Mouse (Mus musculus) embryonic fibroblast, embryonic 13.5 days (primary cell): ENCODE data around the gene Arl4c. TPM values are rescaled to one million over a fixed set of nuclear protein-coding genes. Genes with fewer than 3 reads are reported as not detected.

Source experiments
- H3K27ac ChIP-seq: 2 replicates; pipeline ENCODE4 v1.5.1; 2012; ENCODE audit warnings: low read length, control low read depth, inconsistent platforms; ENCODE audit not compliant: insufficient read depth
- H3K4me1 ChIP-seq: 2 replicates; pipeline ENCODE4 v1.6.1; 2011; ENCODE audit warnings: low read length; ENCODE audit not compliant: control insufficient read depth, insufficient read depth
- H3K4me3 ChIP-seq: 2 replicates; pipeline ENCODE4 v1.5.1; 2011; ENCODE audit warnings: mild to moderate bottlenecking, control low read depth, low read length; ENCODE audit not compliant: insufficient read depth
- CTCF ChIP-seq: IDR thresholded peaks from 2 replicates; pipeline ENCODE4 v1.5.1; 2011; ENCODE audit warnings: mild to moderate bottlenecking, control low read depth, low read length, moderate library complexity, borderline replicate concordance; ENCODE audit not compliant: insufficient read depth
- POLR2A ChIP-seq: IDR thresholded peaks from 2 replicates; pipeline ENCODE4 v1.6.1; 2011; ENCODE audit warnings: low read depth, mild to moderate bottlenecking, control low read depth, low read length, moderate library complexity
- polyA plus RNA-seq: library from polyadenylated mRNA; stranded (reverse); fragments of >200 nt; gene quantifications from 2 replicates; pipeline ENCODE4 v1.2.4, GENCODE M21; 2011; ENCODE audit warnings: low read depth; ENCODE audit not compliant: missing spikeins, insufficient read length

Arl4c gene
- polyA plus RNA-seq, 1 experiment: 36.4 TPM

DNA sequence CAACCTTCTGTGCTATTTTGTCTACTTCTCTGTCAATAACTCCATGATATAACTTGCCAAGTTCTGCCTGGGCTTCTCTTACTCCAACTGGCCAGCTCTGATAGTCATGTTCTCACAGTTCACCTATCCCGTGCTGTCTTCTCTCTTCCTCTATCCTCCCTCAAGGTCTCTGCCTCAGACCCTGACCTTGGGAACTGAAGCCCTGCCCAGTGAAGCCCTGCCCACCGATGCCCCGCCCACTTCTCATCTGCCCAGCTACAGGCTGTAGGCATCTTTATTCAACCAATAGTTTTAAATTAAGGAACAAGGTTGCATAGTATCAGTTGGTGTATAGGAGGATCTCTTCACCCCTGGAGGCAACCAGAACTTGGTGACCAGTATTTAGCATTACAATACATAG lies 37.4 kb downstream of the Arl4c start:
- H3K4me3 ChIP-seq: no peak overlapping the region
- H3K27ac ChIP-seq: no peak overlapping the region
- peaks cover 17% of the 10 kb centered on the region for H3K4me1 ChIP-seq
- TF ChIP-seq CTCF (no peak), POLR2A (no peak)

DNA sequence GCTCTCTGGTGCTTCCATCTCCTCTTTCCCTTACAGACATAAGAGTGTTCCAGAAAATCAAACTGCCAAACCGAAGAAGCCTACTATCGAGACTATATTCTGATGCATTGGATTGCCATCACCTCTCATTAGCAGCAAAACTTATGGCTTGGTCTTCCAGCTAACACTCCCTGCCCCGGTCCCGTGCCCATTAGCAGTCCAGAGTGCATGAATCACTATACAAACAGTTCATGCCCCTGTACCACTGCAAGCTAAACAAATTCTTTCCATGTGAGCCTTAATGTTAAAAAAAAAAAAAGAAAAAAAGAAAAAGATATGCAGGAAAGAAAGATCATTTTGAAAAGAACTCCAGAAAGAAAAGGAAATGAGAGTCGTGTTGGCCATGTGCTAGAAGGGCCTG lies 39.3 kb downstream of the Arl4c start:
- TF ChIP-seq CTCF (no peak), POLR2A (no peak)
- peak overlapping the region; percentile 92 for H3K27ac ChIP-seq
- H3K4me3 ChIP-seq: no peak overlapping the region
- H3K4me1 ChIP-seq: peaks cover 10% of the 10 kb centered on the region

DNA sequence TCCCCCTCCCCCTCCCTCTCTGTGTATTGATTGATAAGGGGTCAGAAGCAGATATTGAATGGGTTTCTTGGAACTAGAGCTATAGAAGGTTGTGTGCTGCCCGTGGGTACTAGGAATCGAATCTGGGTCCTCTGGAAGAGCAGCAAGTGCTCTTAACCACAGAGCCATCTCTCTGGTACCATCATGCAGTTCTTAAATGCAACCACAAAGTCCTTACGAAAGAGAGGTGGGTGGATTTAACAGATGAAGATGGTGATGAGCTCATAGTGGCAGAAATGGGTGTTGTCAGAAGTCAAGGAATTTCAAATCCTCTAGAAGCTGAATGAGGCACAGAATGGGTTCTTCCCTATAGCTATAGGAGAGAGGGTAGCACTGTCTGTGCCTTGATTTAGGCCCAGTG lies 40.8 kb downstream of the Arl4c start:
- H3K27ac ChIP-seq: no peak overlapping the region
- TF ChIP-seq CTCF: no peak
- TF ChIP-seq POLR2A: no peak
- H3K4me1 ChIP-seq: peaks cover 10% of the 10 kb centered on the region
- H3K4me3 ChIP-seq: no peak overlapping the region

DNA sequence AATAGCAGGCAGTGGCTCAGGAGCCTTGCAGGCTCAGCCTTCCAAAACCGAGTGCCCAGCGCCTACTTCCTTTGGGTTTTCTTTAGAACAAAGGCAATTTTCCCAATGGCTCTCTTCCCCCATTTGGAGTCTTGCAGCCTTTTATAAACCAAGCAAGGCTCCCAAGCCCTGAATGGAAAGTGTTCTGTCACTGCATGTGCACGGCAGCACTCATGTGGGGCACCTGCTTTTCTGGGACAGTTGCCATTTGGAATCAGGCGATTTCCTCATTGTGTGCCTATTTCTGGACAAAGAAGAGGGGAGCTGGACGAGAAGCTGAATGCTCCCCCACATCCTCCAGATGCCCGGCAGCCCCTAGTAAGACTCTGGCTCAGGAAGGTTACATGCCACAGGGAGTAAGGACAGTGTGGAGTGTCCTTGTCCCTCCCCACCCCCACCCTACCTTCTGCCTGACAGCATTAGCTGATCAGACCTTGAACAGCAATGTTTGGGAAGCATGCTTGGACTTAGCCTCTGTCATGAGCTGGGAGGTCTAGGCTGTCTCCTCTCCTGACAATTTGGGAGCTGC lies 43.6 kb downstream of the Arl4c start:
- no peak for TF ChIP-seq CTCF
- TF ChIP-seq POLR2A: no peak
- Histone ChIP-seq H3K4me3 (no peak overlapping the region), H3K27ac (no peak overlapping the region), H3K4me1 (peaks cover 5% of the 10 kb centered on the region)

DNA sequence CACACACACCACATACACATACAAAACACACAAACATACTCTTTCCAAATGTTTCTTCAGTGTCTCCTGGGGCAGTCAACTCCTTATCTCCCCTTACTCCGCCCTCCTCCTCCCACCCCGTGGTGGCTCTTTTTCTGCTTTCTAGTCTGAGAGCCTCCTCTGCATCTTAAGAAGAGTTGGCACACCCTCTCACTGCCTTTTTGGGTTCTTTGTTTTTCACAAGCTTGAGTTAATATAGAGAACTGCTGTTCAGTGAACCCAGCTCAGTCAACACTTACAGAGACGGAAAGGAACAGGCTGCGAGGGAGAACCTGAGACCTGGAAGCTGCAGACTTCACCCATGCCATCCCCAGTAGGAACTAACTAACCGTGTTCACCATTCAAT lies 45.9 kb downstream of the Arl4c start:
- Histone ChIP-seq H3K4me3 (no peak overlapping the region), H3K27ac (no peak overlapping the region), H3K4me1 (no peaks in the 10 kb centered on the region)
- TF ChIP-seq CTCF (no peak), POLR2A (no peak)

DNA sequence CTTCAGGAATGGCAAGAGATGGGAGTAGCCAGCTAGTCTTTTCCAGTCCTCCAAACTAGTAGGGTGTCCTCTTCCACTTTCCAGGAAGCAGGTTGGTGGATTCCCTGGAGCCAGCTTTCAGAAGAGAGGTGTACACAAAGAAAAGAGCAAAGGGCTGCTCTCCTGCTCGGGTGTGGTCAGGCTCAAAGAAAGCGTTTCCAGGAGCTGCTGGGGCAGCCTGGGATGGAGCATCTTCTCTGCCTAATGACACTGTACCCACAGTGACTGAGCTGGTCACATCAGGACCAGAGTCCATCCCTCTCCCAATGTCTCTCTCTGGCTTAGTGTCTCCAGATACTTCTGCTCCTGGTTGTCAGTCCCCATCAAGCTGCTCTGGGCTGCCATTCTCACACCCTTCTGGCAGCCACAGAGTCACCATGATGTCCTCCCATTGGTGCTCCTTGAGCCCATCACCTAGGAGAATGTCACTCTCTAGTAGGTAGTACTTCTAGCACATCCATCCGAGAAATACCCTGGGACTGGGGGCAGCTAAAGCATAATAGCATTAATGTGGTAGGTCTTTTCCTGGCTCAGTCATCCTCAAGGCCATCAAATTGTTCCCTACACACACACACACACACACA lies 46.4 kb downstream of the Arl4c start:
- TF ChIP-seq POLR2A (no peak), CTCF (no peak)
- H3K4me3 ChIP-seq: no peak overlapping the region
- H3K4me1 ChIP-seq: no peaks in the 10 kb centered on the region
- H3K27ac ChIP-seq: no peak overlapping the region

DNA sequence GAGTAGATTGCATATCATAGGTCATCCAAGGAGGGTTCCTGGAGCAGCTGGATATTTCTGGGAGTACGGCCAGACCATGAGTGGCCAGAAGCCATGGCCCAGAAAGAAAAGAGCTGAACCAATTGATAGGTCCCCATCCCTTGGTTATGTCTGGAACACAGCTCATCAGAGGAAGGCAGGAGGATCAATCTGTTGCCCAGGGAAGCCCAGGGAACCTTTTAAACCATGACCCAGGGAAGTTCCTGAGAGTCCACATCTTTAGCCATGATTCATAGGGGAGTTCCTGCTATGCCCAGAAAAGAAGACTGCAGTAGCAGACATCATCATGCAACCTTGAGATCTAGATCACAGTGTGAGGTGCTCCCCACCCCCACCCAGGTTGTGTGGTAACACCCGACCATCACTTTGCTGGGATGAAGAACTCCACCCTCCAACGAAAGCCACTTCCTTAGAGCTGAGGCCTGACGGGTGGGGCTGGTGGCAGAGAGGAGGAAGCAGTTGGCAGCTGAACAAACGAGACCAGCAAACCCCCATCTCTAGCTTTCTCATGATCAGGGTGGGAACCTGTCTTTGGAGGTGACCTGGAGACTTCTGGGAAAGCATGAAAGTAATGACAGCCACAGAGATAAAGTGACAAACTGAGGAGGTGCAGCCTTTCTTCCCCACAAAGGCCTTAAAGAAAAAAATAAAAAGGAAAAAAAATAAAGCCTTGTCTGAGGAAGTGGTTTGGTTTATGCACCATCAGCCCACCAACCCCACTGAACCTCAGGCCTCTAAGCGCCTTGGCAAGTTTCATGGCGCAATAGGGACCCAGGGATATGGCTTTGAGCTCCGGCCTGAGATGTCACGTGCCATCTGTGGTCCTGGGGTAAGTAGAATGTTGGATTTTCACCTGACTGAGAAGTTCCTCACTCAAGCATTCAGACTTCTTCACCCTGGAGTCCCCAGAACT lies 47.2 kb downstream of the Arl4c start:
- TF ChIP-seq POLR2A (no peak), CTCF (no peak)
- Histone ChIP-seq H3K27ac (no peak overlapping the region), H3K4me3 (no peak overlapping the region), H3K4me1 (no peaks in the 10 kb centered on the region)

DNA sequence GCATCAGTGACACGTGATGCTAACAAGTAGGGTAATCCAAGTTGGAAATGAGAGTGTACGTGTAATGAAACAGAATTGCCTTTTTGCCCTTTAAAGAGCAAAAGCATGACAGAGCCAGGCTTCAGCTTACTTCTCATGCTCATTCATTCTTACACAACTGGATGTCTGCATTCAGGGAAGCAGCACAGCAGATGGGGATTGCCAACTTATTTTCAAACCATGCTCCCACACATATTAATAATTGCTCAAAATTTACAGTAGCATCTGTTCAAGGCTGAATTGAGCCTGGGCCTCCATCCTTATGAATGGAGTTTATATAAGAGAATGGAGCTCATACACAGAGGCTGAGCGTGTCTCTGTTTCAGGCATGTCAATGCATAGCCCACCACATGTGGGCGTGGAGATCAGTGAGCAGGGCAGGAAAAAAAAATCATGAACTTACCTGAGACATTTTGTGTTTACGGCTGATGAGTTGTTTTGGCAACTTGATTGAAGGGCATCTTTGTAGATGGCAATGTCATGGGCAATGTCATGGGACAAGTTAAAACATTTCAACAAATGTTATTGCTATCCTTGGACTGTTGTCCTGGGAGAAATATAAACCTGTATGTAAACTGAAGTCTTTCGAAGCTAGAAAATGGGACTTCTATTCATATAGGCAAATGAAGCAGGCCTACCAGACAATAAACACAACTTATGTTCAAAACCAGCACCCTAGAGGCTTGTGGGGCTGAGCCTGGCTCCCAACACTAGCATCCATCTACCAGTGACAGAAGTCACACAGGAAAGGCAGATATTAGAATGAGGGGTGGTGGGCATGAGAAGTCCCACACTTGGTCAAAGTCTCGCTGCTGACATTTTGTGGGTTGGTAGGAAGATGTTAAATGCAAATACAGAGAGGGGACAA lies 48.2 kb downstream of the Arl4c start:
- no peak for TF ChIP-seq CTCF
- no peaks in the 10 kb centered on the region for H3K4me1 ChIP-seq
- H3K4me3 ChIP-seq: no peak overlapping the region
- H3K27ac ChIP-seq: no peak overlapping the region

DNA sequence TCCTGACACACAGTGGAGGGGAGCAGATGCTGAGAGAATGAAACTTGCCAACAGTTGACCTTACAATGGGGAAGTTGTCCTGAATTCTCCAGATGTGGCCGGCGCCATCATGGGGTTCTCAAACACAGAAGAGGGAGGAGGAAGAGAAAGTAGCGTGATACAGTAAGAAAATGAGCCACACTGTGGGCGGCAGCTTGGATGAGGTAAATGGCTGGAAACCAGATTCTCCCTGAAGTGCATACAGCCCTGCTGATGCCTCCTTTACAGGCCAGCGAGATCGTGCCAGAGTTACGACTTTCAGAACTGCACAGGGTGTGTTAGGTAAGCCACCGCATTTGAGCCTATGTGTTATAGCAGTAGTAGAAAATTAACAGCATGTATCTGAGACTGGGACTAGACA lies 49.3 kb downstream of the Arl4c start:
- 0 out of 2 replicates have a peak overlapping the region, but pooled peaks have one; percentile 9 for H3K27ac ChIP-seq
- H3K4me3 ChIP-seq: no peak overlapping the region
- H3K4me1 ChIP-seq: no peaks in the 10 kb centered on the region
- no peak for TF ChIP-seq POLR2A
- TF ChIP-seq CTCF: no peak
